Mouse (Mus musculus): ENCODE results near the gene Sdc4.

Gene Sdc4

DNA sequence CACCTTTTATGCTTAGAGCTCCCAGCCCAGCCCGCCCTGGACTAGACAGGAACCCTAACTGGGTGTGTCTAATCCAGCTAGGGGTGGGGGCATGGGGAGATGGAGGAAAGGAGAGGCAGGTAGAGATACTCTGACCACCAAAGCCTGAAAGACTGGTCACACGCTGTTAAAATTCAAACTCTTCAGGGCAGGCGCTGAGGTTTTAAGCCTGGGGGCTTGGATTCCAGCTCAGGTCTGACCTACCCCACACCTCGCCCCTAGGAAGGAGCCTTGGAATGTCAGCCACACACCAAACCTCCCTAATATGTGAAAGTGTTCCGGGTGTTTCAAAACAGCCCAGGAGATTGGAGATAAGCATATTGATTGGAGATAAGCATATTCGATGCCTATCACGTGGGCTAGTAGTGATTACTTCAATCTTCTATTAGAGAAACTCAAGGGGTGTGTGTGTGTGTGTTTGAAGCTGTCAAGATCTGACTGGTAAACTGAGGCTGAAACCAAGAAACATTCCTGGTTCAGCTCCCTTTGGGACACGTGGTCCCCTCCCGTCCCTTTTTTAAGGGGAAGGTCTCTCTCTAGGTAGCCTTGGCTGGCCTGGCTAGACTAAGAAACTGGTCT is 10.3 kb downstream of the Sdc4 start:
- CTCF ChIA-PET, result interaction anchor here (0.6 kb wide), 1 partner anchor 98 kb away, joined by 3 read pairs; no protein-coding TSS in a partner anchor

GRCm38 (mm10) chr2:164432541-164433191 is 11.0 kb downstream of the Sdc4 start:
- CTCF ChIA-PET, result interaction anchor here (0.6 kb wide), 1 partner anchor 99 kb away, joined by 3 read pairs; no protein-coding TSS in a partner anchor

DNA sequence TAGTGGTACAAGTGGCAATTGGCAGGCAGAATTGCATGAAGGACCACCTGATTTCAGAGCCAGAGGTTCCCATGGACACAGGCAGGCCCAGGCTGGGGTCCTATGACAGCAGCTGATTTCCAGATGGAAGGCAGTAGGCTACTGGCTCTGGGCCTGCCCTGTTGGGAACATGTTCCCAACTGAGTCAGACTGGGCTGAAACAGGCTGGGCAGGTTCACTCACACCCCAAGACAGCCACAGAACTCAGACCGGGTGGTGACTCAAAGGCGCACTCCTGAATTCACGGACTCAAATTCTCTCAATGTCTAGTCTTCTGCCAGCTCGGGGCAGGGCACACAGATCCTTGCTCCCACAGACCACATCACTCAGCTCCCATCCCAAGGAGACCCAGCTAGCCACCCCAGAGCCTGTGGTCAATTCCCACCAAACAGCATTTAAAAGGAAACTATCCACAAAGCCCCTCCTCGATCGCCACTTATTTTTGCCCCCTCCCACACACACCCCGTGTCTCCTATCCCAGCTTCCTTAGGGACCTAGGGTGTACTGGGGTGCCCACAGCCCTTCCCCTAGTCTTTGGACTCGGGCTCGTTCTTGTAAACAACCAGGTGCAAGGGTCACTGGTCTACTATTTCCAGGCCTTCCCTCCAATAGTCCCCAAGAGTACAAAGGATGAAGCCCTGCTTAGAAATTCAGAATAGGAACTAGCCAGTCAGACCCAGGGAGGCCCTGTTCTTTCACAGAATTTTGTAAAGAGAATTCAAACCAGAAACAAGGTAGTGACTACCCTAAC is 11.8 kb downstream of the Sdc4 start:
- CTCF ChIA-PET, result interaction anchor here (0.7 kb wide), 1 partner anchor 33 kb away, joined by 3 read pairs; no protein-coding TSS in a partner anchor

- CTCF ChIA-PET, result no interaction called here
Observed at GRCm38 (mm10) chr2:164430697-164431096, 13.0 kb downstream of the Sdc4 start.

GRCm38 (mm10) chr2:164429881-164430615 is 13.6 kb downstream of the Sdc4 start:
- CTCF ChIA-PET, result no interaction called here

DNA sequence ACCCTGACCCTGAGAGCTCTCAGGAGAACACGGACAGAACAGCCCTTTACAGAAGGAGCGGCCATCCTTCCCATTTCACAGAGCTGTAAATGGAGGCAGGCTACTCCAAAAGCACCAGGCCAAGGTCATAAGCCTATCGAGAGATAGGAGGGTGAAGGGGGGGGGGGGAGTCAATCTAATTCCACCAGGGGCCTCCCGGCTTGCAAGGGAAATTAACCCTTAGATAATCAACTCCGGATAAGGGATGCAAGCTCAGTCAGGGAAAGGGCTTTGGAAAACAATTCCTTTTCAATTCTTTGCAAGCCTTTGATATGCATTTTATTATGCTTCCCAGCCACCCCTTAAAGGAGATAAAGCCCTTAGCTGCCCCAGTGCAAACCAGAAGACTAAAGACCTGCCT is 15.2 kb downstream of the Sdc4 start:
- CTCF ChIA-PET, result interaction anchor here (0.5 to 1.2 kb wide), 2 partner anchors 10 to 25 kb away, joined by 3 to 20 read pairs; partner anchors contain the start of gene Rbpjl

GRCm38 (mm10) chr2:164426952-164427351 is 16.7 kb downstream of the Sdc4 start:
- CTCF ChIA-PET, result interaction anchor here (1.2 kb wide), 1 partner anchor 24 kb away, joined by 3 read pairs; the partner anchor contains the start of gene Rbpjl

GRCm38 (mm10) chr2:164426121-164426520 is 17.6 kb downstream of the Sdc4 start:
- CTCF ChIA-PET, result interaction anchor here (0.5 to 1.1 kb wide), 3 partner anchors 18 to 1458 kb away, joined by 3 to 4 read pairs (median 4); no protein-coding TSS in a partner anchor

- CTCF ChIA-PET, result interaction anchor here (0.8 to 1.1 kb wide), 2 partner anchors 18 to 1485 kb away, joined by 3 read pairs; no protein-coding TSS in a partner anchor
Observed at GRCm38 (mm10) chr2:164425401-164425800, 18.3 kb downstream of the Sdc4 start.

DNA sequence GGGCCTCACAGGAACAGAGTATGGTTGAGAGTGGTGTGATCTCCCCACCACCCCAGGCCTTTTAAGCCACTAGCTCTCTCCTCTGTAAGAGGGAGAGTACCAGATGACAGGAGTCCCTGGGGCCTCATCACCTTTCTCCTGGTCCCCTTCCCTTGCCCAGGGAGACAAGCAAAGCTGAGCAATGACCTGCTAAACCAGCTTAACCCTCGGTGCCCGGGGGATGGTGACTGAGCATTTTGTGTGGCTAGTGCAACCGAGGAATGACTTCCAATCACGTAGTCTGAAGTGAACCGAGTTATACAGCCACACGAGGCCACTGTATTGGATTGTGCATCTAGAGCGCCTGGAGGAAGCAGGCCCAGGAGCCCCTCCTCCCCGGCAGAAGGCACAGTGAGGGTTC is 19.3 kb downstream of the Sdc4 start:
- CTCF ChIA-PET, result interaction anchor here (0.6 to 1.2 kb wide), 4 partner anchors 14 to 152 kb away, joined by 3 to 5 read pairs (median 4); partner anchors contain the start of gene Sdc4

DNA sequence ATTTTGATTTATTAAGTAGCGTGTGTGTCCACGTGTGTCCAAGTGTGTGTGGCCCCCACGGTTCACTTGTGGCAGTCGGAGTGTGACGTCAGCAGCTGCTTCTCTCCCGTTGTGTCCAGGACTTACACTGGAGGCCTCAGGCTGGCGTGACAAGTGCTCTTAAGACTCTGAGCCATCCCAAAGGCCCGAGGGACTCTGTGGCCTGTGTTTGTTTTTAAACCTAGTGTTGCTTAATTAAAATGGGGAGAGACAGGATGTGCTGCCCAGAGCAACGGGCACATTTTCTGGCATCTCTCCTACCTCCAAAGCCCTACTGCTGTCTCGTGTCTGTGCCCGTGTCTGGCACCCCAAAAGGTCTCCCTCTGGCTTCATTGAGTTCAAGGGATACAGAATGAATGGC is 20.2 kb downstream of the Sdc4 start:
- CTCF ChIA-PET, result interaction anchor here (0.7 to 1.2 kb wide), 4 partner anchors 19 to 1521 kb away, joined by 3 to 10 read pairs (median 7); no protein-coding TSS in a partner anchor

DNA sequence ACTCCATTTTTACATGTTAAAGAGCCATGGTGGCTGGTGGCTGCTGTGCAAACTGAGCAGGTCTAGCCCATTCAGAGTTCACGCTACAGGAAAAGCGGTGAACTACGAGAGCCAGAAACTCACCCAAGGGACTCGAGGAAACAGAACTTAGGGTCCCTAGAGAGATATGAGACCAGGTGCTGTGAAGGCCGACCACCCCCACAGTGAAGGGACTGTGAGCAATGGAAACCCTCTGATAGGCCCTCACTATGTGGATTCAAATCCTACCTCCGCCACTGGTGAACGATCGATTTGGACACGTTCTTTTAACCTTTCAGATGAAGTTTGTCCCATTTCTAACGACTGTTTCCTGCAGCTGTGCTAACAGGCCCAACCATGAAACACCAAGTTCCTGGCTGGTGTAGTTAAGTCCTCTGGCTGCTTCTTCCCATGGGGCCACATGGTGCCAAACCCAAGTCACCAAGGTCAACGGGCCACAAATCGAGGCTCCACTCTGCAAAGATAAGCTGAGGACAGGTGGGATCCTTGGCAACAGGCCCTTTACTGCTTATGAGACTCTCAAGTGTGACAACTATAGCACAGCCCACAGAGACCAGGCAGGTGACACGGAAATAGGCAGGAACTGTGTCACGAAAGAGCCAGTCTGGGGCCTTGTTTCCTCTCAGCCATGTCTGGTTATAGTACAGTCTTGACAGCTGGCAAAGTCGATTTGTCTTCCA is 20.9 kb downstream of the Sdc4 start:
- CTCF ChIA-PET, result interaction anchor here (1.2 kb wide), 1 partner anchor 33 kb away, joined by 4 read pairs; no protein-coding TSS in a partner anchor

GRCm38 (mm10) chr2:164421979-164422378 is 21.7 kb downstream of the Sdc4 start:
- CTCF ChIA-PET, result interaction anchor here (1.1 kb wide), 1 partner anchor 75 kb away, joined by 3 read pairs; the partner anchor contains the start of gene Pigt

- CTCF ChIA-PET, result interaction anchor here (1.1 kb wide), 1 partner anchor 76 kb away, joined by 3 read pairs; the partner anchor contains the start of gene Pigt
Observed at GRCm38 (mm10) chr2:164421306-164421705, 22.4 kb downstream of the Sdc4 start.

DNA sequence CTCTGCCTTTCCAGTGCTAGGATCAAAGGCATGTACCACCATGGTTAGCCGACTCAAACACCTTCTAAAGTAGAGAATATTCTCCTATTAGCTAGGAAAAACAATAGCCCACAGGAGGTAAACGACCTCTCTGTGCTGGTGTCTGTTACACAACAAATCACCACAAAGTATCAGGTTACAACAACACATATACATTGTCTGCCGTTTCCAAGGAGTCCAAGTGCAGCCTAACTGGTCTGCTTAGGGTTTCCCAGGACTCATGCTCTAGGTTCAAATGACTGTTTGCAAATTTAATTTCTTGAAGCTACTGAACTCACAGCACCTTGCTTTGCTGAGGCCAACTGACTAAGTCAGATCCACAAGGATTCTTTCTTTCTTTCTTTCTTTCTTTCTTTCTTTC is 24.2 kb downstream of the Sdc4 start:
- CTCF ChIA-PET, result interaction anchor here (0.9 kb wide), 1 partner anchor 112 kb away, joined by 4 read pairs; no protein-coding TSS in a partner anchor

DNA sequence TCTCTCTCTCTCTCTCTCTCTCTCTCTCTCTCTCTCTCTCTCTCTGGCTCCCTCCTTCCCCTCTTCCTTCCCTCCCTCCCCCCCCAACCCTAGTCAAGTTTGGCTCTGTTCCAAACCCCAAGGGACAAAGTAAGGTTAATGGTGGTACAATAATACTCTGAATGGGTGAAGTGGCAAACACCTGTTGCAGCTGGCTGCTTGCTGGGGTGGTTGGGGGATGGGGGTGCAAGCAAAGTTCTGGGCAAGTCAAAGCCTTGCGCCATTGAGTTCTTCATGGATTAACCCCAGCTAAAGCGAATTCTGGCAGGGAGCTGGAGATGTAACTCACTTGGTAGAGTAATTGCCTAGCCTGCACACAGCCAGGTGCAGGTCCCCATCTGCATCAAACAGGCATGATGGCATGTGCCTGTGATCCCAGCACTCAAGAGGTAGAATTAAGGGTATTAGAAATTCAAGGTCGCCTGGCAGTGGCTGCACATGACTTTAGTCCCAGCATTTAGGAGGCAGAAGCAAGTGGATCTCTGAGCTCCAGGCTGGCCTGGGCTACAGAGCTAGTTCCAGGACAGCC is 25.3 kb downstream of the Sdc4 start:
- CTCF ChIA-PET, result interaction anchor here (0.6 to 1.2 kb wide), 4 partner anchors 10 to 113 kb away, joined by 3 to 20 read pairs (median 4); no protein-coding TSS in a partner anchor

DNA sequence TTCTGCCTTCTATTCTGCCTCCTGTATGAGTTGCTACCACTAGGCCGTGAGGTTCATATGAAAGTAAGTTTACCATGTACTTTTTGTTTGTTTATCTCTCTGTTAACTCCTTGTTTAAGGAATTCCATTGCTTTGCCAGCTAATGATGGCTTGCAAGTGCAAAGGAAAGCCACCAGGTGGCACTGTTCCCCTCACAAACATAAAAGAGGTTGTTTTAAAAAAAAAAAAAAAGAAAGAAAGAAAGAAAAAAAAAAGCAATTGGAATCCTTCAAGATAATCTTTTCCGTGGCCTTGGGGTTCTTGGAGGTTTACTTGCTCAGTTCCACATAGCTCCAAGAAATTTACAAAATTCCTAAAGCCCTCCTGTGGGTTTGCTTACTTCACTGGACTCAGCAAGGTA is 26.5 kb downstream of the Sdc4 start:
- CTCF ChIA-PET, result interaction anchor here (0.7 to 1.6 kb wide), 7 partner anchors 41 to 124 kb away, joined by 3 to 8 read pairs (median 4); partner anchors contain the start of gene Gm20458

GRCm38 (mm10) chr2:164414581-164414980 is 29.1 kb downstream of the Sdc4 start:
- CTCF ChIA-PET, result interaction anchor here (1.2 kb wide), 1 partner anchor 11 kb away, joined by 3 read pairs; no protein-coding TSS in a partner anchor

GRCm38 (mm10) chr2:164414167-164414566 is 29.5 kb downstream of the Sdc4 start:
- CTCF ChIA-PET, result interaction anchor here (1.2 kb wide), 1 partner anchor 10 kb away, joined by 3 read pairs; no protein-coding TSS in a partner anchor

Data from spleen, embryonic (tissue).